Comparison of ENCODE assay signal across 33 mouse cellular contexts in the genomic region with DNA sequence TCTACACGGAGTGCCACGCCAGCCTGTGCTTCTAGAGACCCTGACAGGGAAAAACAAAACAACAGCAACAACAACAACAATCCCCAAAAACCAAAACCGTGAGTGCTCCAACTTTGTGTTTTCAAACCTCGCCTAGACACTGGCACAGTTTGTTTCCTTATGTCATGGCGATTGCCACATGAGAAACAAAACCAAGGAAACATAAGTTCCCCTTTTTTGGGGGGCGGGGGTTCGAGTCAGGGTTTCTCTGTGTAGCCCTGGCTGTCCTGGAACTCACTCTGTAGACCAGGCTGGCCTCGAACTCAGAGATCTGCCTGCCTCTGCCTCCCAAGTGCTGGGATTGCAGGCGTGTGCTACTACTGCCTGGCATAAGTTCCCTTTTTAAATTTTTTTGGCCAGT. TPM values are rescaled to one million over a fixed set of nuclear protein-coding genes. Genes with fewer than 3 reads are reported as not detected.
DNase-seq lines count a peak whose midpoint lies in the region; ATAC-seq and TF ChIP-seq lines count a peak whose summit lies in the region.
"Had no signal": no experiment of that assay in that cellular context is flagged by ENCODE, and none has a peak within 500 bp of the region (broad histone marks: within the 10 kb centered on the region; RNA-seq: fewer than 3 reads in every experiment).

No protein-coding gene starts in this region.

- no peak for TF ChIP-seq POLR2A in bone marrow macrophage, adult 2 months (IDR thresholded peaks at IDR 0.05; ENCODE audit: borderline replicate concordance, low read depth, low read length)

- peak; percentile 58 for ATAC-seq in megakaryocyte, adult 5-6 weeks (ENCODE audit: poor library complexity, severe bottlenecking)
- ATAC-seq in hindbrain, embryonic 11.5 days (ENCODE audit: low FRiP score) = no peak
- no peak for ATAC-seq in CD4-positive, CD25-positive, alpha-beta regulatory T cell, adult 4 months
- ATAC-seq: activated CD4-positive, CD25-positive, alpha-beta regulatory T cell, adult 4 months; forebrain, embryonic 15.5 days; hindbrain, postnatal 0 days; inflammation-experienced regulatory T-cells, adult 6 months; intestine, embryonic 16.5 days had no signal

- TF ChIP-seq CTCF in bone marrow macrophage, adult 2 months (IDR thresholded peaks at IDR 0.05; ENCODE audit: low read depth, low read length) = no peak

- no peaks in the 10 kb centered on the region for H3K9me3 ChIP-seq in hindbrain, embryonic 11.5 days (ENCODE audit: control insufficient read depth, low read length)
- H3K9me3 ChIP-seq: embryonic facial prominence, embryonic 10.5 days; embryonic facial prominence, embryonic 13.5 days; forebrain, embryonic 12.5 days; forebrain, embryonic 15.5 days; heart, embryonic 15.5 days; hindbrain, embryonic 10.5 days had no signal

- whole genome bisulfite sequencing in hindbrain, embryonic 11.5 days = 95% methylated on average over 9 of the region's 9 CpGs

- no peaks in the 10 kb centered on the region for H3K36me3 ChIP-seq in hindbrain, embryonic 11.5 days (ENCODE audit: control insufficient read depth, insufficient read depth, low read length)
- H3K36me3 ChIP-seq: forebrain, embryonic 15.5 days had no signal

- intact Hi-C loops in left cerebral cortex, postnatal 14 days (cut with DNase I) = no loop called here

- H3K27me3 ChIP-seq in hindbrain, embryonic 11.5 days (ENCODE audit: control insufficient read depth, insufficient read depth, low read length) = no peaks in the 10 kb centered on the region
- H3K27me3 ChIP-seq: embryonic facial prominence, embryonic 13.5 days; forebrain, embryonic 12.5 days; forebrain, embryonic 15.5 days; heart, embryonic 15.5 days had no signal

- H3K27ac ChIP-seq in bone marrow macrophage, adult 2 months (ENCODE audit: insufficient read depth, low read depth, low read length) = peak overlapping the region; percentile 72
- no peak overlapping the region for H3K27ac ChIP-seq in hindbrain, embryonic 11.5 days (ENCODE audit: low read depth, low read length)
- H3K27ac ChIP-seq: embryonic facial prominence, embryonic 10.5 days; embryonic facial prominence, embryonic 13.5 days; forebrain, embryonic 12.5 days; forebrain, embryonic 15.5 days; heart, embryonic 15.5 days; hindbrain, embryonic 10.5 days; hindbrain, embryonic 14.5 days; hindbrain, postnatal 0 days had no signal

- peaks cover 47% of the 10 kb centered on the region for H3K4me1 ChIP-seq in bone marrow macrophage, adult 2 months (ENCODE audit: control insufficient read depth, insufficient read depth, low read length)
- H3K4me1 ChIP-seq in hindbrain, embryonic 11.5 days (replicated peaks; ENCODE audit: control insufficient read depth, insufficient read depth, low read length) = no peaks in the 10 kb centered on the region
- H3K4me1 ChIP-seq: forebrain, embryonic 12.5 days; forebrain, embryonic 15.5 days had no signal

- no peak overlapping the region for H3K4me2 ChIP-seq in hindbrain, embryonic 11.5 days (replicated peaks; ENCODE audit: low read depth, low read length)
- H3K4me2 ChIP-seq: embryonic facial prominence, embryonic 13.5 days; forebrain, embryonic 12.5 days; forebrain, embryonic 15.5 days; heart, embryonic 11.5 days; heart, embryonic 15.5 days; hindbrain, embryonic 14.5 days had no signal

- peak; percentile 43 for DNase-seq in 416B (ENCODE audit: low read depth)
- DNase-seq in B cell, adult 2 months = peak; percentile 50 to 52
- no peak for DNase-seq in hindbrain, embryonic 11.5 days (ENCODE audit: low spot score)
- no peak for DNase-seq in left cerebral cortex, postnatal 14 days (ENCODE audit: low spot score in 2 of 2)
- DNase-seq in lung, postnatal 14 days = no peak
- DNase-seq: adrenal gland, adult 8-10 months; adrenal gland, postnatal 25 days; cerebellum, adult 11-12 months; cerebellum, adult 8-10 months; cerebellum, postnatal 10 days; cerebellum, postnatal 36 days; embryo, embryonic 11 days; gastrocnemius, postnatal 10 days; gastrocnemius, postnatal 36 days; heart, adult 11 months; heart, postnatal 10 days; heart, postnatal 36 days had no signal

- H3K9ac ChIP-seq in hindbrain, embryonic 11.5 days (ENCODE audit: low read depth, low read length) = no peak overlapping the region
- H3K9ac ChIP-seq: embryonic facial prominence, embryonic 13.5 days; forebrain, embryonic 12.5 days; forebrain, embryonic 15.5 days; heart, embryonic 15.5 days; hindbrain, embryonic 14.5 days had no signal

- no peak overlapping the region for H3K4me3 ChIP-seq in bone marrow macrophage, adult 2 months (ENCODE audit: insufficient read depth, low read length)
- no peak overlapping the region for H3K4me3 ChIP-seq in hindbrain, embryonic 11.5 days (ENCODE audit: low read depth, low read length)
- H3K4me3 ChIP-seq: embryonic facial prominence, embryonic 10.5 days; embryonic facial prominence, embryonic 13.5 days; erythroblast, embryonic 14.5 days; forebrain, embryonic 12.5 days; forebrain, embryonic 15.5 days; heart, embryonic 15.5 days; hindbrain, embryonic 10.5 days had no signal

RNA-seq across cellular contexts. Expression of gene Swap70, which starts 46.5 kb away (rescaled TPM):
- 113 and 114 TPM in 2 replicates for polyA plus RNA-seq in bone marrow macrophage, adult 2 months (2012; ENCODE audit: insufficient read depth, insufficient read length, missing spikeins)
- 29.5 and 33.6 TPM in 2 replicates for total RNA-seq in megakaryocyte, adult 5-6 weeks (2015)
- 67.6 and 73.0 TPM in 2 replicates for total RNA-seq in megakaryocyte, adult 5-6 weeks (2017)
- polyA plus RNA-seq in hindbrain, embryonic 11.5 days (2014; fragmentation: Nextera tagmentation; extraction: Ambion mirVana) = 15.6 and 16.3 TPM in 2 replicates
- total RNA-seq in left cerebral cortex, postnatal 14 days (2021) = 10 to 100 TPM; 12.5 to 14.3 TPM
- polyA plus RNA-seq in CD4-positive, CD25-positive, alpha-beta regulatory T cell, adult 4 months (2017; shearing (Covaris generic)) = 10 to 100 TPM; 55.9 to 89.2 TPM

Comparison
In these comparisons a context has a peak if more than half of its experiments do, and no peak if none do; other contexts are left out.
1. DNase-seq: peak in 416B (single experiment) and B cell, adult 2 months (2 of 2); none in hindbrain, embryonic 11.5 days (single experiment), left cerebral cortex, postnatal 14 days (0 of 2) and lung, postnatal 14 days (single experiment).